Mouse (Mus musculus) lung, embryonic 15.5 days (tissue): ENCODE measurements around the gene Slc29a2. TPM values are rescaled to one million over a fixed set of nuclear protein-coding genes. Genes with fewer than 3 reads are reported as not detected.

ENCODE experiments used
- ATAC-seq: fragments of 200-750 bp; cut with Nextera tagmentation; 2 replicates; pipeline ENCODE4 v1.8.0; 2017; ENCODE audit warnings: moderate number of reproducible peaks, borderline replicate concordance; ENCODE audit not compliant: low FRiP score, low TSS enrichment; ENCODE audit errors: extremely low read depth
- H3K27ac ChIP-seq: fragments of 300-500 bp; sonication (generic); 2 replicates; pipeline ENCODE4 v1.5.1; 2015; ENCODE audit warnings: moderate library complexity, mild to moderate bottlenecking, inconsistent platforms
- H3K27me3 ChIP-seq: fragments of 300-500 bp; sonication (generic); 2 replicates; pipeline ENCODE4 v1.6.1; 2015; ENCODE audit warnings: inconsistent platforms
- H3K36me3 ChIP-seq: fragments of 300-500 bp; sonication (generic); 2 replicates; pipeline ENCODE4 v1.6.1; 2015; ENCODE audit warnings: inconsistent platforms
- H3K4me1 ChIP-seq: fragments of 300-500 bp; sonication (generic); 2 replicates; pipeline ENCODE4 v1.6.1; 2015; ENCODE audit warnings: inconsistent platforms
- H3K4me2 ChIP-seq: fragments of 300-500 bp; sonication (generic); 2 replicates; pipeline ENCODE4 v1.6.1; 2015; ENCODE audit warnings: inconsistent platforms, mild to moderate bottlenecking, moderate library complexity
- H3K4me3 ChIP-seq: fragments of 300-500 bp; sonication (generic); 2 replicates; pipeline ENCODE4 v1.5.1; 2015; ENCODE audit warnings: mild to moderate bottlenecking, inconsistent platforms
- H3K9ac ChIP-seq: fragments of 300-500 bp; sonication (generic); 2 replicates; pipeline ENCODE4 v1.6.1; 2015; ENCODE audit warnings: inconsistent platforms
- H3K9me3 ChIP-seq: fragments of 300-500 bp; sonication (generic); 2 replicates; pipeline ENCODE4 v1.6.1; 2016; ENCODE audit warnings: inconsistent platforms
- WGBS: fragments of 180-500 bp; shearing (Covaris S2); methylation state at CpG from one replicate; pipeline ENCODE4 v1.1.7; 2015; 5-methylcytosine and 5-hydroxymethylcytosine counted together
- polyA plus RNA-seq: library from polyadenylated mRNA; unstranded; fragments of >200 nt; fragmentation: Nextera tagmentation; extraction: Ambion mirVana; gene quantifications from 2 replicates; pipeline ENCODE4 v1.2.1, GENCODE M21; 2015

Gene Slc29a2
- polyA plus RNA-seq, 1 experiment from 2014 or later, result 4.1 TPM

DNA sequence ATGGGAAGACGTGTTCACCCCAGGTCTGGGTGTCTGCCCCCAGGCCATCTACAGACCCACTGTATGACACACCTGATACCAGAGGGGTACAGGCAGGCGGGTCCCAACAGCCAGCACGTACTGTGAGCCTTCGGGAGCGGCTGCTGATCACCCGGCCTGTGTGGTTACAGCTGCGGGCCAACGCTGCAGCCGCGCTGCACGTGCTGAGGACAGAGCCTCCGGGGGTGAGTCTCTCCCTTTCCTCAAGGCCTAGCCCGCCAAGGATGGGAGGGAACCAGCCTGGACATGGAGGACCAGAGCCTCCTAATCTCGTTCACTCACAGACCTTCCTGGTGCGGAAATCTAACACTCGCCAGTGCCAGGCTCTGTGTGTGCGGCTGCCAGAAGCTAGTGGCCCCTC is 27.4 kb downstream of the Slc29a2 start:
- 9% methylated on average over 17 of the region's 17 CpGs for WGBS
- H3K27ac ChIP-seq, result peak overlapping the region; percentile 35; the same call in 1 of the 2 replicates
- H3K27me3 ChIP-seq, result peaks cover 15% of the 10 kb centered on the region
- peak overlapping the region; percentile 55 for H3K4me2 ChIP-seq
- H3K9me3 ChIP-seq, result no peaks in the 10 kb centered on the region
- peak overlapping the region; percentile 35 for H3K4me3 ChIP-seq
- peak overlapping the region; percentile 24; the same call in 1 of the 2 replicates for H3K9ac ChIP-seq
- H3K36me3 ChIP-seq, result peaks cover 22% of the 10 kb centered on the region
- H3K4me1 ChIP-seq, result peaks cover 26% of the 10 kb centered on the region
- 0 out of 2 replicates have a peak, but pooled peaks have one; percentile 14 for ATAC-seq

DNA sequence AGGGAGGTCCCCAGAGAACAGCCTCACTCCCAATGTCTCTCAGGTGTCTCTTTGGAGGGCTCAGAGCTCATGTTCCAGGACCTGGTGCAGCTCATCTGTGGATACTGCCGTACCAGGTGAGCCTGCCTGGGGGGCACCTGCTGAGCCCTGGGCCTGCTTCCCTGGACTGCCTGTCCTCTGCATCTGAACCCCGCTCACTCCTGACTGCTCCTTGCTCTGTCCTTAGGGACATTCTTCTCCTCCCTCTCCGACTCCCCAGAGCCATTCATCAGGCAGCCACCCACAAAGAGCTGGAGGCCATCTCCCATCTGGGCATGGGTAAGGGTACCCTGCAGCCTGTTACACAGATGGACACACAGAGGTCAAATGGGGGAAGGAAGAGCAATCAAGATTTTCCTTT is 27.9 kb downstream of the Slc29a2 start:
- ATAC-seq, result no peak
- no peaks in the 10 kb centered on the region for H3K9me3 ChIP-seq
- 0 out of 2 replicates have a peak overlapping the region, but pooled peaks have one; percentile 24 for H3K9ac ChIP-seq
- H3K27ac ChIP-seq, result peak overlapping the region; percentile 35; the same call in 1 of the 2 replicates
- peak overlapping the region; percentile 55 for H3K4me2 ChIP-seq
- peaks cover 29% of the 10 kb centered on the region for H3K4me1 ChIP-seq
- H3K27me3 ChIP-seq, result peaks cover 15% of the 10 kb centered on the region
- peak overlapping the region; percentile 35 for H3K4me3 ChIP-seq
- peaks cover 19% of the 10 kb centered on the region for H3K36me3 ChIP-seq
- 59% methylated on average over 3 of the region's 3 CpGs for WGBS

- no peak overlapping the region for H3K27ac ChIP-seq
- WGBS, result 29% methylated on average over 25 of the region's 25 CpGs
- H3K4me1 ChIP-seq, result peaks cover 35% of the 10 kb centered on the region
- ATAC-seq, result no peak
- H3K9ac ChIP-seq, result no peak overlapping the region
- H3K36me3 ChIP-seq, result peaks cover 11% of the 10 kb centered on the region
- peak overlapping the region; percentile 55 for H3K4me2 ChIP-seq
- H3K27me3 ChIP-seq, result peaks cover 15% of the 10 kb centered on the region
- no peaks in the 10 kb centered on the region for H3K9me3 ChIP-seq
- H3K4me3 ChIP-seq, result no peak overlapping the region
Measured at GRCm38 (mm10) chr19:5052166-5052822, 28.6 kb downstream of the Slc29a2 start.

- H3K4me3 ChIP-seq, result no peak overlapping the region
- no peak for ATAC-seq
Measured at GRCm38 (mm10) chr19:5052853-5053252, 29.2 kb downstream of the Slc29a2 start.

DNA sequence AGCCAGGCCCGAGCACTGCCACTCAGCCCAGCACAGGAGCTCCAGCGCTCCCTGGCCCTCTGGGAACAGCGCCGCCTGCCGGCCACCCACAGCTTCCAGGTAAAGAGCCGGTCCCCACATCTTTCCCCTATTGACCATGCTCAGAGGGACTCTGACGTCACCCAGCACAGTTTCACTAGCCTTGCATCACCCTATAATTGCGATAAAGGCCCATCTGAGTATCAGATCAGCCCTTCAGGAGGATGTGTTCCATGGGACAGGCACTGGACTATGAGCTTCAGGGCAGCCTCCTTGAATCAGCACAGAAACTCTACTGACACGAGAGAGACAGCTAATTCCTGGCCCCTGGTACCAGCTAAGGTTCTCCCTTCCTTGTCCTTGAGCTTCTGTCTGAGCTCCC is 30.2 kb downstream of the Slc29a2 start:
- Histone ChIP-seq H3K27ac (no peak overlapping the region), H3K36me3 (peaks cover 4% of the 10 kb centered on the region), H3K4me2 (no peak overlapping the region), H3K9ac (no peak overlapping the region), H3K4me1 (peaks cover 51% of the 10 kb centered on the region), H3K4me3 (no peak overlapping the region), H3K27me3 (peaks cover 15% of the 10 kb centered on the region), H3K9me3 (no peaks in the 10 kb centered on the region)
- no peak for ATAC-seq
- 19% methylated on average over 9 of the region's 9 CpGs for WGBS

More at GRCm38 (mm10) chr19:5052853-5053252, 29.2 kb downstream of the Slc29a2 start:
- 65% methylated on average over 17 of the region's 17 CpGs for WGBS
- peaks cover 40% of the 10 kb centered on the region for H3K4me1 ChIP-seq
- H3K9ac ChIP-seq, result no peak overlapping the region
- H3K27ac ChIP-seq, result no peak overlapping the region
- peaks cover 5% of the 10 kb centered on the region for H3K36me3 ChIP-seq
- no peak overlapping the region for H3K4me2 ChIP-seq
- H3K27me3 ChIP-seq, result peaks cover 15% of the 10 kb centered on the region
- no peaks in the 10 kb centered on the region for H3K9me3 ChIP-seq

- Histone ChIP-seq H3K4me2 (no peak overlapping the region), H3K9me3 (no peaks in the 10 kb centered on the region), H3K36me3 (no peaks in the 10 kb centered on the region), H3K4me1 (peaks cover 60% of the 10 kb centered on the region), H3K27me3 (peaks cover 15% of the 10 kb centered on the region), H3K4me3 (no peak overlapping the region), H3K9ac (no peak overlapping the region), H3K27ac (no peak overlapping the region)
- no peak for ATAC-seq
- 11% methylated on average over 6 of the region's 6 CpGs for WGBS
Measured at GRCm38 (mm10) chr19:5056251-5056650, 32.6 kb downstream of the Slc29a2 start.

- Histone ChIP-seq H3K4me2 (peak overlapping the region; percentile 32), H3K9ac (no peak overlapping the region), H3K4me1 (peaks cover 55% of the 10 kb centered on the region), H3K9me3 (no peaks in the 10 kb centered on the region), H3K27ac (peak overlapping the region; percentile 87), H3K4me3 (no peak overlapping the region), H3K36me3 (no peaks in the 10 kb centered on the region), H3K27me3 (peaks cover 3% of the 10 kb centered on the region; the same call in 1 of the 2 replicates)
- WGBS, result 16% methylated on average over 16 of the region's 16 CpGs
- ATAC-seq, result no peak
Measured at GRCm38 (mm10) chr19:5057876-5058775, 34.5 kb downstream of the Slc29a2 start.

- Histone ChIP-seq H3K36me3 (no peaks in the 10 kb centered on the region), H3K27me3 (no peaks in the 10 kb centered on the region), H3K4me3 (no peak overlapping the region), H3K4me1 (peaks cover 55% of the 10 kb centered on the region), H3K9ac (0 out of 2 replicates have a peak overlapping the region, but pooled peaks have one; percentile 5), H3K27ac (peak overlapping the region; percentile 87), H3K9me3 (no peaks in the 10 kb centered on the region), H3K4me2 (peak overlapping the region; percentile 32)
- 8% methylated on average over 10 of the region's 10 CpGs for whole genome bisulfite sequencing
- ATAC-seq, result peak; percentile 54
Measured at GRCm38 (mm10) chr19:5058801-5059771, 35.4 kb downstream of the Slc29a2 start.

DNA sequence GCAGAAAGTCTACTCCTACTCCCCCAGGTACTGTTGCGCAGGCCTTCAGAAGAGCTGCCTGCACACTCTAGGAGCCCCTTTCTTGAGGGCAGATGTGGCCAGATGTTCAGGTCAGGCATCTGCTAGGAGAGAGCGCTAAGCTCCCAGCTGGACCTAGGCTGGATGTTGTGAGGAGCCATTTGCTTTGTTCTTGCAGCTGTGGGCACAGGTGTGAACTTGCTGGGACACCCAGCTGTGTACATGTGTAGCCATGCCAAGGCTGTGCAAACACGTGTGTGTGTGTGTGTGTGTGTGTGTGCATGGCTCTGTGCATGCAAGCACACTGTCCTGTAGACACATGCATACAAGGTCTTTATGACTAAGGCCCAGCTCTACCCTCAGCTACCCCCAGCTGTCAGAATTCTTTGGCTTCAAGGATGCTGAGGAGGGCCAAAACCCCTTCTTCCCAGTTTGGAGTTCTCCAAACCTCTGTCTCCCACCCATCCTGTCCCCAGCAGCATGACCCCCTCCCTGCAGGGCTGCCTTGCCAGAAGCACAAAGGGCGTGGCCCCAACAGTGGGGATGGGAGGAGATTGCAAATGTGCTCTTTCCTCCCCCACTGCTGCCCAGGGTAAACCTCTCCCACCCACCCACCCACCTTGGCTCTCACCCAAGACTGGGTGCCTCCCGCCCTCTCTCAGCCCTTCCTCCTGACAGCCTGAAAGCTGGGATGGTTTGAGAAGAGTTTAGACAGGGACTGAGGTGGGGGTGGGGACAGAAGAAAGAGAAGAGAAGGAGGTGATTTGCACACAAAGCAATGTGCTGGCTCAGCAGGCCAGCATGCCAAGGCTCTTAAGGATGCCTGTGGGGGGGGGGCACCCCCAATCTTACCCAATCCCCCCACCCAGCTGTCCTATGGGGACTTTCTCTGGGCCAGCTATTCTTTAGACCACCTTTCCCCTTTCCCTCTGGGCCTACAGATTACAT is 37.0 kb downstream of the Slc29a2 start:
- Histone ChIP-seq H3K27me3 (no peaks in the 10 kb centered on the region), H3K4me2 (no peak overlapping the region), H3K9me3 (no peaks in the 10 kb centered on the region), H3K36me3 (no peaks in the 10 kb centered on the region), H3K4me1 (peaks cover 62% of the 10 kb centered on the region), H3K27ac (peak overlapping the region; percentile 87), H3K4me3 (no peak overlapping the region), H3K9ac (no peak overlapping the region)
- ATAC-seq, result peak; percentile 64
- 25% methylated on average over 5 of the region's 5 CpGs for WGBS

DNA sequence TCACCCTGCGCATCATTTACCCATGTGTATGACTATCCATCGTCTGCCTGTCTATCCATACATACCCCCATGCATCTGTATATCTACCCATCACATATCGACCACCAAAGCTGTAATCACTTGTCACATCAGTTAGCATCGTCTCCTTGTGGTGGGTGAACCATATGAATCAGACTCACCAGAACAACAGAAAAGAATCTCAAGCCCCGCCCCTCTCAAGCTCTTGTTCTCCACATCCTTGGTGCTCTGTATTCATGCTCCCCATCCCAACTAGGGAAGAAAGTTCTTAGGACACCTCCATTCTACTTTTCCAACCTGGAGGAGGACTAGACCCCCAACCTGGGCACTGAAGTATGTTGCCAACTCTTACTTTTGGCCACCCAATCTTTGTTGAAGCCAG is 38.4 kb downstream of the Slc29a2 start:
- peaks cover 62% of the 10 kb centered on the region for H3K4me1 ChIP-seq
- ATAC-seq, result no peak
- no peak overlapping the region for H3K27ac ChIP-seq
- WGBS, result 69% methylated on average over 5 of the region's 5 CpGs
- H3K36me3 ChIP-seq, result no peaks in the 10 kb centered on the region
- peaks cover 4% of the 10 kb centered on the region; the same call in 1 of the 2 replicates for H3K27me3 ChIP-seq
- no peaks in the 10 kb centered on the region for H3K9me3 ChIP-seq
- H3K9ac ChIP-seq, result no peak overlapping the region
- no peak overlapping the region for H3K4me3 ChIP-seq
- no peak overlapping the region for H3K4me2 ChIP-seq
